Mouse (Mus musculus): ENCODE data around the gene Nkain2. TPM values are rescaled to one million over a fixed set of nuclear protein-coding genes. Genes with fewer than 3 reads are reported as not detected.
"Not testable (repeated sequence)": the region's sequence is repeated elsewhere in the genome, so short reads cannot be mapped to it uniquely, and the experiment has no call there.

Gene Nkain2
- polyA plus RNA-seq, 1 experiment from 2014 or later: not detected

- no peak overlapping the region for H3K27ac ChIP-seq (ENCODE audit: low read length)
- H3K9me3 ChIP-seq (replicated peaks; ENCODE audit: control insufficient read depth, low read length): no peaks in the 10 kb centered on the region
- no peaks in the 10 kb centered on the region for H3K36me3 ChIP-seq (ENCODE audit: control insufficient read depth, insufficient read depth)
- H3K9ac ChIP-seq (ENCODE audit: low read depth, low read length): no peak overlapping the region
- no peaks in the 10 kb centered on the region for H3K4me1 ChIP-seq (ENCODE audit: control insufficient read depth, low read depth, low read length)
- no peak overlapping the region for H3K4me2 ChIP-seq (ENCODE audit: low read depth, low read length)
- 79% methylated on average over 2 of the region's 2 CpGs for WGBS (ENCODE audit: insufficient replicate concordance)
- no peak overlapping the region for H3K4me3 ChIP-seq (ENCODE audit: low read depth, low read length)
- no peaks in the 10 kb centered on the region for H3K27me3 ChIP-seq (ENCODE audit: control insufficient read depth, insufficient read depth, low read depth, low read length)
- no peak for ATAC-seq (ENCODE audit: low read depth)
Observed at GRCm38 (mm10) chr10:31931961-31932360, 958.3 kb downstream of the Nkain2 start.

DNA sequence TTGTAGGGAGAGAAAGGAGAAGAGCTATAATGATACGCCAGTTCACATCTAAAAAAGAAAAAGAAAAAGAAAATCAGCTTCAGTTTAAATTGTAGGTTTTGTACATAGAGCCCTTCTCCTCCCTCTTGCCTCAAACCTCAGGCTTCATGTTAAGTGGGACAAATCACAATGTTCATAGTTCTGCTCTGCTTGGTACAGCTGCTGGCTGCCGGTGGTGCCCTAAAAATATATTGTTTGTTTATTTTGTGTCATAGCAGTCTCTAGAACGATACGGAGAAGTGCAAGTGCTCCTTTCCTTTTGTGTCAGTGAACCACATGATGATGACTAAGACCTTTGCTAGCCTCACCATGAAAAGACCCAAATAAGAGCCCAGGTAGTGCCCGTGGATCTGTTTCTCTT, 962.6 kb downstream of the Nkain2 start:
- Histone ChIP-seq H3K27me3 (ENCODE audit: control insufficient read depth, insufficient read depth, low read depth, low read length) (no peaks in the 10 kb centered on the region), H3K27ac (ENCODE audit: low read length) (no peak overlapping the region), H3K36me3 (ENCODE audit: control insufficient read depth, insufficient read depth) (no peaks in the 10 kb centered on the region), H3K4me2 (ENCODE audit: low read depth, low read length) (no peak overlapping the region), H3K9ac (ENCODE audit: low read depth, low read length) (no peak overlapping the region), H3K4me3 (ENCODE audit: low read depth, low read length) (no peak overlapping the region), H3K9me3 (replicated peaks; ENCODE audit: control insufficient read depth, low read length) (no peaks in the 10 kb centered on the region), H3K4me1 (ENCODE audit: control insufficient read depth, low read depth, low read length) (no peaks in the 10 kb centered on the region)
- ATAC-seq (ENCODE audit: low read depth): no peak
- 57% methylated on average over 5 of the region's 5 CpGs for WGBS (ENCODE audit: insufficient replicate concordance)

DNA sequence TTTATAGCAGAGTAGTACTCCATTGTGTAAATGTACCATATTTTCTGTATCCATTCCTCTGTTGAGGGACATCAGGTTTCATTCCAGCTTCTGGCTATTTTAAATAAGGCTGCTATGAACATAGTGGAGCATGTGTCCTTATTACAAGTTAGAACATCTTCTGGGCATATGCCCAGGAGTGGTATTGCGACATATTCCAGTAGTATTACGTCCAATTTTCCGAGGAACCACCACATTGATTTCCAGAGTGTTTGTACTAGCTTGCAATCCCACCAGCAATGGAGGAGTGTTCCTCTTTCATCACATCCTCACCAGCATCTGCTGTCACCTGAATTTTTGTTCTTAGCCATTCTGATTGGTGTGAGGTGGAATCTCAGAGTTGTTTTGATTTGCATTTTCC, 969.4 kb downstream of the Nkain2 start:
- not testable (repeated sequence) for H3K4me1 ChIP-seq (ENCODE audit: control insufficient read depth, low read depth, low read length); H3K4me3 ChIP-seq (ENCODE audit: low read depth, low read length); H3K4me2 ChIP-seq (ENCODE audit: low read depth, low read length); ATAC-seq (ENCODE audit: low read depth); H3K9me3 ChIP-seq (replicated peaks; ENCODE audit: control insufficient read depth, low read length); H3K27me3 ChIP-seq (ENCODE audit: control insufficient read depth, insufficient read depth, low read depth, low read length); H3K9ac ChIP-seq (ENCODE audit: low read depth, low read length); H3K36me3 ChIP-seq (ENCODE audit: control insufficient read depth, insufficient read depth); H3K27ac ChIP-seq (ENCODE audit: low read length)
- 58% methylated on average over 3 of the region's 3 CpGs for WGBS (ENCODE audit: insufficient replicate concordance)

GRCm38 (mm10) chr10:31907488-31907887, 982.8 kb downstream of the Nkain2 start:
- whole genome bisulfite sequencing (ENCODE audit: insufficient replicate concordance): 58% methylated on average over 3 of the region's 3 CpGs
- no peaks in the 10 kb centered on the region for H3K4me1 ChIP-seq (ENCODE audit: control insufficient read depth, low read depth, low read length)
- H3K4me2 ChIP-seq (ENCODE audit: low read depth, low read length): no peak overlapping the region
- no peak overlapping the region for H3K27ac ChIP-seq (ENCODE audit: low read length)
- H3K36me3 ChIP-seq (ENCODE audit: control insufficient read depth, insufficient read depth): no peaks in the 10 kb centered on the region
- no peak overlapping the region for H3K9ac ChIP-seq (ENCODE audit: low read depth, low read length)
- no peak overlapping the region for H3K4me3 ChIP-seq (ENCODE audit: low read depth, low read length)
- H3K9me3 ChIP-seq (replicated peaks; ENCODE audit: control insufficient read depth, low read length): no peaks in the 10 kb centered on the region
- H3K27me3 ChIP-seq (ENCODE audit: control insufficient read depth, insufficient read depth, low read depth, low read length): no peaks in the 10 kb centered on the region
- ATAC-seq (ENCODE audit: low read depth): no peak

DNA sequence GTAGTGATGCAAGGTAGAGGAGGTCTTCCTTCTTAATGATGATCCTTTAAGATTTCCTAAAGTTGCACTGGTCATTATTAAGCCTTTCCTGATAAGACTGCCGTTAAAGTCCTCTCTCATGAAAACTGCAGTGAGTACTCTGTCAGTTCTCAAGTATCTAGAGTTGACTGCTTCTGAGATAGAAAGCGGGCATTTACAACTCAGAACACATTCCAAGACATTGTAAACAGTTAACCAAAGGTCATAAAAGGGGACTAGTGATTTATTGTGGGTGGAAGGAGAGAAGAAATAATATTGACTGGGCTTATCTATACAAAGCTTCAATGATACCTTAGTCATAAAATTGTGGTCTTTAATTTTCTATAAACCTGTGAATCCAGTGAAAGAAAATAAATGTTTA, 990.8 kb downstream of the Nkain2 start:
- H3K36me3 ChIP-seq (ENCODE audit: control insufficient read depth, insufficient read depth): no peaks in the 10 kb centered on the region
- H3K4me1 ChIP-seq (ENCODE audit: control insufficient read depth, low read depth, low read length): no peaks in the 10 kb centered on the region
- no peaks in the 10 kb centered on the region for H3K9me3 ChIP-seq (replicated peaks; ENCODE audit: control insufficient read depth, low read length)
- H3K4me2 ChIP-seq (ENCODE audit: low read depth, low read length): no peak overlapping the region
- H3K27me3 ChIP-seq (ENCODE audit: control insufficient read depth, insufficient read depth, low read depth, low read length): no peaks in the 10 kb centered on the region
- 34% methylated on average over 2 of the region's 2 CpGs for WGBS (ENCODE audit: insufficient replicate concordance)
- no peak overlapping the region for H3K4me3 ChIP-seq (ENCODE audit: low read depth, low read length)
- H3K27ac ChIP-seq (ENCODE audit: low read length): no peak overlapping the region
- H3K9ac ChIP-seq (ENCODE audit: low read depth, low read length): no peak overlapping the region
- no peak for ATAC-seq (ENCODE audit: low read depth)

DNA sequence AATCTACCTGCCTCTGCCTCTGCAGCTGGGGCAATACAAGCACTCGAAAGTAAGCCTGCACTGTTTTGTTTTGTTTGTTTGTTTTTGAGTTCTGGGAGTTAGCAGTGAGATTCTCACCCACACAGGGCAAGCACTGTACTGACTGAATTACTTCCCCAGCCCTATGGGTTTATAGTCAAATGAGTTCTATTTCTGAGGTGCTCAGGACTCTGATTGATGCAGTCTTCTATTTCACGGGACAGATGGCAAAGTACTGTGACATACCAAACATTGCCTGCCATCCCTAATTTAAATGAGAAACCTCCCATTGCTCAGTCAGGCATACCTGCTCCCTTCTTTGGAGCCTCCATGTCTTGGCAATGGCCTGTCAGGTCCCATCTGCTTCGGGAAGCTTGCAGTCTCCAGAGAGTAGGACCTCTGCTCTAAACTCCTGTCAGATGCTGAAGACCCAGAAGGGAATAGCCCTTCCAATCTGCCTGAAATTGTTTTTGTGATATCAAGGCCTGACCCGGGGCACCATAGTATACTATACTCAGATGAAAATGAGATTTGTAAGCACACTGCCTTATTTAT, 1016.9 kb downstream of the Nkain2 start:
- Histone ChIP-seq H3K9ac (ENCODE audit: low read depth, low read length) (no peak overlapping the region), H3K9me3 (replicated peaks; ENCODE audit: control insufficient read depth, low read length) (no peaks in the 10 kb centered on the region), H3K4me2 (ENCODE audit: low read depth, low read length) (no peak overlapping the region), H3K4me3 (ENCODE audit: low read depth, low read length) (no peak overlapping the region), H3K4me1 (ENCODE audit: control insufficient read depth, low read depth, low read length) (no peaks in the 10 kb centered on the region), H3K36me3 (ENCODE audit: control insufficient read depth, insufficient read depth) (no peaks in the 10 kb centered on the region), H3K27ac (ENCODE audit: low read length) (no peak overlapping the region), H3K27me3 (ENCODE audit: control insufficient read depth, insufficient read depth, low read depth, low read length) (no peaks in the 10 kb centered on the region)
- WGBS (ENCODE audit: insufficient replicate concordance): 37% methylated on average over 4 of the region's 4 CpGs
- no peak for ATAC-seq (ENCODE audit: low read depth)

DNA sequence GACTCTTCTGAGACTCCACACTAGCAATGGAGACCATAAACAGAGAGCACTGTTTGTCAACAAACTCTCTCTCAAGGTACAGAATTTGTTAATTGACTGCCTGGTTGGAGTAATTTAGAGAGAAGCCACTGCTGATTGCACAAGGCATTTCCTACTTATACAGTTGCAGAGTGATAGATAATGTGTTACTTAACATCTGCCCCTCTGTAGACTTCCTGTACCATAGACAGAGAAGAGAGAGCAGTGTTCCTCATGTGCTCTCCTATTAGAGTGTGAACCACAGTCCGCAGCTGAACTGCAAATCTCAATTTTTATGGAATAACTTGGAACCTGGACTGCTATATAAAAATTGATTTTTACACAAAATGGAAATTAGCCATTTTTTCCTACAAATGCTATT, 1022.0 kb downstream of the Nkain2 start:
- WGBS (ENCODE audit: insufficient replicate concordance): 50% methylated on average over 1 of the region's 1 CpGs
- Histone ChIP-seq H3K36me3 (ENCODE audit: control insufficient read depth, insufficient read depth) (no peaks in the 10 kb centered on the region), H3K4me1 (ENCODE audit: control insufficient read depth, low read depth, low read length) (no peaks in the 10 kb centered on the region), H3K9ac (ENCODE audit: low read depth, low read length) (no peak overlapping the region), H3K27me3 (ENCODE audit: control insufficient read depth, insufficient read depth, low read depth, low read length) (no peaks in the 10 kb centered on the region), H3K4me3 (ENCODE audit: low read depth, low read length) (no peak overlapping the region), H3K9me3 (replicated peaks; ENCODE audit: control insufficient read depth, low read length) (no peaks in the 10 kb centered on the region), H3K4me2 (ENCODE audit: low read depth, low read length) (no peak overlapping the region), H3K27ac (ENCODE audit: low read length) (no peak overlapping the region)
- ATAC-seq (ENCODE audit: low read depth): no peak

DNA sequence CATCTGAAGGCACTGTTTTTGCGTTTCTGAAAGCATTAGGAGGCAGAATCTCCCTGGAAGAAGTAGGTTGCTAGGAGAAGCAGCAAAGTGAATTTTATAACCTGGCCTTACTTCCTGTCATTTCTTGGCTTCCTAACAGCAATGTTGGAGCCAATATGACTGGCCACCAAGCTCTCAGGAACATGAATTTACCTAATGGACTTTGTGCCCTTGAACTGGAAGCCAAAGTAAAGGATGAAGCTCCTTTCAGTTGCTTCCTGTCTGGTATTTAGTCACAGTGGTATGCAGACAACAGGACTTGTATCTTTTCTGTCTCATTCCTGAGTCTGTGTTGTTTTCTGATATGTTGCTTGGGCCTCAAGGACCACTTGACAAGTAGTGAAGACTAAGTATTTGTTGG, 1063.2 kb downstream of the Nkain2 start:
- no peaks in the 10 kb centered on the region for H3K4me1 ChIP-seq (ENCODE audit: control insufficient read depth, low read depth, low read length)
- H3K9me3 ChIP-seq (replicated peaks; ENCODE audit: control insufficient read depth, low read length): no peaks in the 10 kb centered on the region
- H3K9ac ChIP-seq (ENCODE audit: low read depth, low read length): no peak overlapping the region
- WGBS (ENCODE audit: insufficient replicate concordance): 66% methylated on average over 1 of the region's 1 CpGs
- H3K4me3 ChIP-seq (ENCODE audit: low read depth, low read length): no peak overlapping the region
- no peaks in the 10 kb centered on the region for H3K36me3 ChIP-seq (ENCODE audit: control insufficient read depth, insufficient read depth)
- ATAC-seq (ENCODE audit: low read depth): no peak
- H3K27me3 ChIP-seq (ENCODE audit: control insufficient read depth, insufficient read depth, low read depth, low read length): no peaks in the 10 kb centered on the region
- H3K27ac ChIP-seq (ENCODE audit: low read length): no peak overlapping the region
- H3K4me2 ChIP-seq (ENCODE audit: low read depth, low read length): no peak overlapping the region

DNA sequence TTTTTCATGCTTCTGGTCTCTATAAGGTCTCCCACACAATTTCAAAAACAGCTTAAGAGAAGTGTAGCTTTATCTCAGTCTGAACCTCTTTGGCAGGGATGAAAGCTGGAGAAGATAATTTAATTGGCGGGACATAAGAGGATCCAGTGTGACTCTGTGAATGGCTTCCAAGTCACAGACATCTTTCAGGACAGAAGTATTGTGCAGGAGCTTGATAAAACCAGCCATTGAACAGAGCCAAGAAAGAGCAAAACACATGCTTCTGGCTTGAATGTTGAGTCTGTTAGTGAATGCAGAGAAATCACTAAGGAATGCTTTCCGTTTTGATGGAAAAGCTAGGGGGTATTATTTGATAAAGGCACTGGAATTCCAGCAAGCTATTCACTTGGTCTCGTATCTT, 1077.7 kb downstream of the Nkain2 start:
- Histone ChIP-seq H3K4me1 (ENCODE audit: control insufficient read depth, low read depth, low read length) (no peaks in the 10 kb centered on the region), H3K27ac (ENCODE audit: low read length) (no peak overlapping the region)

More for the DNA sequence above, 1077.7 kb downstream of the Nkain2 start:
- H3K27me3 ChIP-seq (ENCODE audit: control insufficient read depth, insufficient read depth, low read depth, low read length): no peaks in the 10 kb centered on the region
- H3K4me2 ChIP-seq (ENCODE audit: low read depth, low read length): no peak overlapping the region
- H3K9ac ChIP-seq (ENCODE audit: low read depth, low read length): no peak overlapping the region
- H3K36me3 ChIP-seq (ENCODE audit: control insufficient read depth, insufficient read depth): no peaks in the 10 kb centered on the region
- 50% methylated on average over 3 of the region's 3 CpGs for WGBS (ENCODE audit: insufficient replicate concordance)
- no peaks in the 10 kb centered on the region for H3K9me3 ChIP-seq (replicated peaks; ENCODE audit: control insufficient read depth, low read length)
- no peak for ATAC-seq (ENCODE audit: low read depth)
- H3K4me3 ChIP-seq (ENCODE audit: low read depth, low read length): no peak overlapping the region
